Mouse (Mus musculus): ENCODE measurements around the gene Erbb3. TPM values are rescaled to one million over a fixed set of nuclear protein-coding genes. Genes with fewer than 3 reads are reported as not detected.
A peak's percentile ranks its signal among the peaks of the same experiment; 100 is the strongest.

Erbb3 gene
- polyA plus RNA-seq, 1 experiment, result 0.75 TPM

- H3K27ac ChIP-seq (ENCODE audit: control insufficient read depth, insufficient read depth, low read depth, low read length, poor library complexity), result peak overlapping the region; percentile 93
- WGBS, result 20% methylated on average over 11 of the region's 11 CpGs
- H3K4me3 ChIP-seq (replicated peaks; ENCODE audit: control insufficient read depth, low read depth, low read length), result peak overlapping the region; percentile 89
- H3K4me1 ChIP-seq (ENCODE audit: control insufficient read depth, insufficient read depth, low read length), result no peaks in the 10 kb centered on the region; the same call in 1 of the 2 replicates
- TF ChIP-seq CTCF (IDR thresholded peaks at IDR 0.05; ENCODE audit: control insufficient read depth, insufficient read depth, low read length) (no peak), POLR2A (IDR thresholded peaks at IDR 0.05; ENCODE audit: borderline replicate concordance, control insufficient read depth, low read depth, low read length) (peak; percentile 44; the same call in 1 of the 2 replicates)
Measured at GRCm38 (mm10) chr10:128524111-128524731, 65.2 kb downstream of the Erbb3 start.

- H3K27ac ChIP-seq (ENCODE audit: control insufficient read depth, insufficient read depth, low read depth, low read length, poor library complexity), result no peak overlapping the region
- WGBS, result 80% methylated on average over 6 of the region's 6 CpGs
- TF ChIP-seq CTCF (IDR thresholded peaks at IDR 0.05; ENCODE audit: control insufficient read depth, insufficient read depth, low read length) (no peak), POLR2A (IDR thresholded peaks at IDR 0.05; ENCODE audit: borderline replicate concordance, control insufficient read depth, low read depth, low read length) (no peak)
- no peak overlapping the region for H3K4me3 ChIP-seq (replicated peaks; ENCODE audit: control insufficient read depth, low read depth, low read length)
- no peaks in the 10 kb centered on the region; the same call in 1 of the 2 replicates for H3K4me1 ChIP-seq (ENCODE audit: control insufficient read depth, insufficient read depth, low read length)
Measured at GRCm38 (mm10) chr10:128522351-128522750, 67.1 kb downstream of the Erbb3 start.

GRCm38 (mm10) chr10:128520591-128520990 lies 68.9 kb downstream of the Erbb3 start:
- H3K4me1 ChIP-seq (ENCODE audit: control insufficient read depth, insufficient read depth, low read length), result no peaks in the 10 kb centered on the region; the same call in 1 of the 2 replicates

GRCm38 (mm10) chr10:128518833-128519232 lies 70.6 kb downstream of the Erbb3 start:
- no peaks in the 10 kb centered on the region for H3K4me1 ChIP-seq (ENCODE audit: control insufficient read depth, insufficient read depth, low read length)
- 78% methylated on average over 7 of the region's 7 CpGs for WGBS
- TF ChIP-seq CTCF (IDR thresholded peaks at IDR 0.05; ENCODE audit: control insufficient read depth, insufficient read depth, low read length) (peak; percentile 68), POLR2A (IDR thresholded peaks at IDR 0.05; ENCODE audit: borderline replicate concordance, control insufficient read depth, low read depth, low read length) (no peak)
- no peak overlapping the region for H3K27ac ChIP-seq (ENCODE audit: control insufficient read depth, insufficient read depth, low read depth, low read length, poor library complexity)
- H3K4me3 ChIP-seq (replicated peaks; ENCODE audit: control insufficient read depth, low read depth, low read length), result no peak overlapping the region

More at GRCm38 (mm10) chr10:128520591-128520990, 68.9 kb downstream of the Erbb3 start:
- Histone ChIP-seq H3K27ac (ENCODE audit: control insufficient read depth, insufficient read depth, low read depth, low read length, poor library complexity) (no peak overlapping the region), H3K4me3 (replicated peaks; ENCODE audit: control insufficient read depth, low read depth, low read length) (no peak overlapping the region)
- WGBS, result 92% methylated on average over 16 of the region's 16 CpGs
- TF ChIP-seq CTCF (IDR thresholded peaks at IDR 0.05; ENCODE audit: control insufficient read depth, insufficient read depth, low read length) (no peak), POLR2A (IDR thresholded peaks at IDR 0.05; ENCODE audit: borderline replicate concordance, control insufficient read depth, low read depth, low read length) (no peak)

Other genes with a start within 250 kb of the Erbb3 start
- 10.7 and 22.9 TPM in 2 replicates for gene Coq10a, start 220.7 kb downstream of the Erbb3 start, polyA plus RNA-seq (2011; ENCODE audit: insufficient read depth, insufficient read length, low replicate concordance, missing spikeins)
- 14.5 and 17.1 TPM in 2 replicates for gene Ankrd52, start 212.5 kb downstream of the Erbb3 start, polyA plus RNA-seq (2011; ENCODE audit: insufficient read depth, insufficient read length, low replicate concordance, missing spikeins)
- not detected in 2 replicates for gene Slc39a5, start 188.4 kb downstream of the Erbb3 start, polyA plus RNA-seq (2011; ENCODE audit: insufficient read depth, insufficient read length, low replicate concordance, missing spikeins)
- gene Nabp2, start 178.2 kb downstream of the Erbb3 start, polyA plus RNA-seq (2011; ENCODE audit: insufficient read depth, insufficient read length, low replicate concordance, missing spikeins), result 26.4 and 40.0 TPM in 2 replicates
- gene Rnf41, start 178.0 kb downstream of the Erbb3 start, polyA plus RNA-seq (2011; ENCODE audit: insufficient read depth, insufficient read length, low replicate concordance, missing spikeins), result 8.5 and 17.3 TPM in 2 replicates
- gene Smarcc2, start 130.4 kb downstream of the Erbb3 start, polyA plus RNA-seq (2011; ENCODE audit: insufficient read depth, insufficient read length, low replicate concordance, missing spikeins), result 45.0 and 74.4 TPM in 2 replicates
- gene Myl6, start 95.5 kb downstream of the Erbb3 start, polyA plus RNA-seq (2011; ENCODE audit: insufficient read depth, insufficient read length, low replicate concordance, missing spikeins), result 1,368 and 2,050 TPM in 2 replicates
- gene Myl6b, start 91.0 kb downstream of the Erbb3 start, polyA plus RNA-seq (2011; ENCODE audit: insufficient read depth, insufficient read length, low replicate concordance, missing spikeins), result 0.79 and 2.4 TPM in 2 replicates
- gene Esyt1, start 63.8 kb downstream of the Erbb3 start, polyA plus RNA-seq (2011; ENCODE audit: insufficient read depth, insufficient read length, low replicate concordance, missing spikeins), result 26.2 and 36.1 TPM in 2 replicates
- 7.0 and 9.8 TPM in 2 replicates for gene Zc3h10, start 41.9 kb downstream of the Erbb3 start, polyA plus RNA-seq (2011; ENCODE audit: insufficient read depth, insufficient read length, low replicate concordance, missing spikeins)
- gene Rpl41, start 40.3 kb downstream of the Erbb3 start, polyA plus RNA-seq (2011; ENCODE audit: insufficient read depth, insufficient read length, low replicate concordance, missing spikeins), result 2,208 and 2,695 TPM in 2 replicates
- 80.3 and 116 TPM in 2 replicates for gene Pa2g4, start 23.7 kb downstream of the Erbb3 start, polyA plus RNA-seq (2011; ENCODE audit: insufficient read depth, insufficient read length, low replicate concordance, missing spikeins)
- gene Rps26, start 37.1 kb upstream of the Erbb3 start, polyA plus RNA-seq (2011; ENCODE audit: insufficient read depth, insufficient read length, low replicate concordance, missing spikeins), result 1,015 and 1,193 TPM in 2 replicates
- gene Ikzf4, start 56.3 kb upstream of the Erbb3 start, polyA plus RNA-seq (2011; ENCODE audit: insufficient read depth, insufficient read length, low replicate concordance, missing spikeins), result not detected in 2 replicates
- 10.8 and 11.6 TPM in 2 replicates for gene Suox, start 84.4 kb upstream of the Erbb3 start, polyA plus RNA-seq (2011; ENCODE audit: insufficient read depth, insufficient read length, low replicate concordance, missing spikeins)
- 26.4 and 35.4 TPM in 2 replicates for gene Rab5b, start 106.6 kb upstream of the Erbb3 start, polyA plus RNA-seq (2011; ENCODE audit: insufficient read depth, insufficient read length, low replicate concordance, missing spikeins)
- gene Pmel, start 114.5 kb upstream of the Erbb3 start, polyA plus RNA-seq (2011; ENCODE audit: insufficient read depth, insufficient read length, low replicate concordance, missing spikeins), result 1.4 TPM in 1 of 2 replicates, not detected in the other
- 60.6 and 62.9 TPM in 2 replicates for gene Cdk2, start 115.4 kb upstream of the Erbb3 start, polyA plus RNA-seq (2011; ENCODE audit: insufficient read depth, insufficient read length, low replicate concordance, missing spikeins)
- gene Dgka, start 155.2 kb upstream of the Erbb3 start, polyA plus RNA-seq (2011; ENCODE audit: insufficient read depth, insufficient read length, low replicate concordance, missing spikeins), result 19.2 and 41.7 TPM in 2 replicates
- gene Pym1, start 158.2 kb upstream of the Erbb3 start, polyA plus RNA-seq (2011; ENCODE audit: insufficient read depth, insufficient read length, low replicate concordance, missing spikeins), result 58.3 and 76.9 TPM in 2 replicates
- 2.4 and 5.1 TPM in 2 replicates for gene Mmp19, start 201.3 kb upstream of the Erbb3 start, polyA plus RNA-seq (2011; ENCODE audit: insufficient read depth, insufficient read length, low replicate concordance, missing spikeins)
- 12.2 and 20.7 TPM in 2 replicates for gene Dnajc14, start 214.4 kb upstream of the Erbb3 start, polyA plus RNA-seq (2011; ENCODE audit: insufficient read depth, insufficient read length, low replicate concordance, missing spikeins)
- gene Tmem198b, start 214.7 kb upstream of the Erbb3 start, polyA plus RNA-seq (2011; ENCODE audit: insufficient read depth, insufficient read length, low replicate concordance, missing spikeins), result 2.8 and 8.3 TPM in 2 replicates
- gene Sarnp, start 227.7 kb upstream of the Erbb3 start, polyA plus RNA-seq (2011; ENCODE audit: insufficient read depth, insufficient read length, low replicate concordance, missing spikeins), result 45.2 and 73.3 TPM in 2 replicates
- gene Ormdl2, start 232.0 kb upstream of the Erbb3 start, polyA plus RNA-seq (2011; ENCODE audit: insufficient read depth, insufficient read length, low replicate concordance, missing spikeins), result 24.9 and 25.4 TPM in 2 replicates